Mouse (Mus musculus) heart, postnatal 0 days (tissue): ENCODE results near the gene Syn2.

ENCODE experiments used
- CTCF ChIP-seq: IDR thresholded peaks from 2 replicates; pipeline ENCODE4 v1.5.1; 2016; ENCODE audit warnings: antibody characterized with exemption, control low read depth, low read depth
- EP300 ChIP-seq: IDR thresholded peaks from 2 replicates; pipeline ENCODE4 v1.6.1; 2016; ENCODE audit warnings: antibody characterized with exemption, low read depth

GRCm38 (mm10) chr6:115127255-115127824 is 7.4 kb upstream of the Syn2 start:
- TF ChIP-seq CTCF, result no peak
- no peak for TF ChIP-seq EP300
